Mouse (Mus musculus) G1E (cell line): ENCODE data around the gene Glod4. TPM values are rescaled to one million over a fixed set of nuclear protein-coding genes. Genes with fewer than 3 reads are reported as not detected.
A peak's percentile ranks its signal among the peaks of the same experiment; 100 is the strongest.

Source experiments
- ATAC-seq: 2 replicates; pipeline ENCODE4 v1.8.0; 2016; ENCODE audit warnings: mild to moderate bottlenecking; ENCODE audit not compliant: insufficient number of reproducible peaks, poor library complexity, low FRiP score, severe bottlenecking; ENCODE audit errors: extremely low read depth
- DNase-seq: peaks from one replicate; pipeline ENCODE4 v3.0.0; 2012; ENCODE audit warnings: low spot score
- H3K27me3 ChIP-seq: 2 replicates; pipeline ENCODE4 v1.6.1; 2012; ENCODE audit warnings: mild to moderate bottlenecking, low read length, inconsistent platforms; ENCODE audit not compliant: insufficient read depth
- H3K36me3 ChIP-seq: replicated peaks from 2 replicates; pipeline ENCODE3; 2012; ENCODE audit warnings: mild to moderate bottlenecking, inconsistent platforms
- H3K4me1 ChIP-seq: 2 replicates; pipeline ENCODE4 v1.6.1; 2012; ENCODE audit warnings: low read depth, low read length, inconsistent platforms, mixed read lengths; ENCODE audit not compliant: insufficient read depth
- H3K4me3 ChIP-seq: 2 replicates; pipeline ENCODE4 v1.5.1; 2012; ENCODE audit warnings: low read depth, mild to moderate bottlenecking, inconsistent platforms, low read length, moderate library complexity, mixed read lengths
- H3K9me3 ChIP-seq: replicated peaks from 2 replicates; pipeline ENCODE4 v1.6.1; 2012; ENCODE audit warnings: inconsistent platforms
- CTCF ChIP-seq: IDR thresholded peaks from 2 replicates; pipeline ENCODE4 v1.5.1; 2012; ENCODE audit warnings: low read depth, low read length, inconsistent platforms, mixed read lengths
- GATA1 ChIP-seq: IDR thresholded peaks from 2 replicates; pipeline ENCODE4 v1.6.1; 2012; ENCODE audit warnings: borderline replicate concordance, low read length, inconsistent platforms, mixed read lengths
- GATA2 ChIP-seq: IDR thresholded peaks from 2 replicates; pipeline ENCODE4 v1.6.1; 2012; ENCODE audit warnings: low read depth, low read length, inconsistent platforms, borderline replicate concordance
- POLR2AphosphoS5 ChIP-seq: IDR thresholded peaks from 2 replicates; pipeline ENCODE4 v1.6.1; 2012; ENCODE audit warnings: low read depth, low read length, inconsistent platforms; ENCODE audit not compliant: insufficient replicate concordance
- TAL1 ChIP-seq: conservative IDR thresholded peaks from 2 replicates; pipeline ENCODE4 v1.6.1; 2012; ENCODE audit warnings: low read depth, low read length, inconsistent platforms, mixed read lengths
- polyA plus RNA-seq: library from polyadenylated mRNA; stranded (reverse); fragments of >175 nt; gene quantifications from 2 replicates; pipeline ENCODE4 v1.2.3, GENCODE M21; 2012
- total RNA-seq, 2 experiments: library from RNA; stranded (forward) in 1 of 2; stranded (reverse) in 1 of 2; fragments of 200-1000 nt in 1 of 2; fragments of >200 nt in 1 of 2; fragmentation: Nextera tagmentation in 1 of 2; gene quantifications; 2 replicates each; pipeline ENCODE4 v1.2.3; 2014 to 2017

Glod4 gene
- 61.4 and 62.4 TPM in 2 replicates for total RNA-seq (2014; fragmentation: Nextera tagmentation)
- 155 and 168 TPM in 2 replicates for total RNA-seq (2017)
- polyA plus RNA-seq: 5.6 and 5.8 TPM in 2 replicates

DNA sequence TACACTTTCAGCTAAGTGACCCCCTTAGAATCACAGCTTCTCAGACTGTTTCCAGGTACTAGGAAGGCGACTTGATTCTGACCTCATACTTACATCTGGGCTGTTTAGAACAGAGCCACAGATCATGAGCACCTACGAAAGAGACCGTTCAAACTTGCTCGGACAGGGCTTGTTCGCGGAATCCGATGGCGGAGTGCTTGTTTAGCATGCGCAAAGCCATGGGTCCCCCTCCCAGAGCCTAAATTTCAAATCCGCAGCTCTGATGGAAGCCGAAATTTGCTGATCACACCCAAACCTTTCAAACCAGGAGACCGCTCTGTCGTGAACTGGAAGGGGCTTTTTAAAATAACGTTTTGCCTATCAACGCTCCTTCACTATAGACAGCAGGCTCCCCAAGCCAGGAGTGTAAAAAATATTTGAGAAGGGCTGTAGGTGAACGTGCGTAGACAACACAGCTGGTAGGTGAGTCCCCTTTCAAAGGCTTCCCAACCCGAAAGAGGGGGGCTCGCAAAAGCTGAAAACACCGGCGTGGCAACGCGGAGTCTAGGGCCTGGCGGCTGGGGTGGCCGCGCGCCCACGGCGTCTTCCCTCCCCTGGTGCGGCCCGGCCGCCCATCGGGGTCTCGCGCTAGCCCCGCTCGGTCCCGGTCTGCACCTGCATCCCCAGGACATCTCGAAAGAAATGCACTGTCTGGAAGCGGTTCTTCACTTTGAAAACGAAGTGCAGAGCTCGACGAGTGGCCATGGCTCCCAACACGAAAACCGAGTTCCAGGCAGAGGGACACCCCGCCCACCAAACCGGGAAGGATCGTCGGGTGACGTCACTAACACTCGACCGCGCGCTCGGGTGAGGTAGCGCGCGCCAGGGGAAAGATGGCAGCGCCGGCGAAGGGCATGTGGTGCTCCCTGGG, at the start of gene Glod4, which contains the start of gene Mrm3:
Gene Glod4 (minus strand): TSS at position 825 of the 910 bp plus-strand sequence.
Gene Mrm3 (plus strand): TSS at position 815 of the 910 bp plus-strand sequence.
- peaks cover 61% of the 10 kb centered on the region for H3K36me3 ChIP-seq
- ATAC-seq (peak; percentile 70), DNase-seq (peak; percentile 92)
- no peak for TF ChIP-seq TAL1
- TF ChIP-seq GATA1: no peak
- no peak for TF ChIP-seq GATA2
- peak within 1 kb of the TSS; percentile 97 for H3K4me3 ChIP-seq
- H3K27me3 ChIP-seq: no peaks in the 10 kb centered on the region
- H3K4me1 ChIP-seq: peaks cover 28% of the 10 kb centered on the region
- no peaks in the 10 kb centered on the region for H3K9me3 ChIP-seq

DNA sequence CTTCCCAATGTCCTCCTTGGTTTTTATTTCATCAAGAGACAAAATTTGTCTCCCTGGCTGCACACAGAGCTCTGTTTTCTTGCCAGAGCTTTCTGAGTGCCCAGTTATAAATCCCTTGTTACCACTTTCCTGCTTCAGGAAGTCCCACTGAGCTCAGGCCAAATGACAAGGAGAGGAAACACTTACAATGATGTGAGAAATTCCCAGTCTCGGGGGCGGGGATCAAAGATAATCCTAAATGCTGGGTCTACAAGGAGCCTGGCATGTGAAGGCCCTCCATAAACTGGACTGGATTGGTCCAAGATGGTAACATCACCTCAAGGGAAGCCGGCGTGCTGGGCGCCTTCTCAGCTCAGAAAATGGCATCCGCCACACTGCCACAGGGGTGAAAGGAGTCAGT, 49.3 kb upstream of the Glod4 start:
- Histone ChIP-seq H3K36me3 (no peaks in the 10 kb centered on the region), H3K9me3 (no peaks in the 10 kb centered on the region), H3K4me1 (no peaks in the 10 kb centered on the region), H3K27me3 (peaks cover 23% of the 10 kb centered on the region), H3K4me3 (no peak overlapping the region)
- no peak for TF ChIP-seq GATA2
- TF ChIP-seq GATA1: no peak
- no peak for TF ChIP-seq CTCF
- TF ChIP-seq TAL1: no peak
- no peak for TF ChIP-seq POLR2AphosphoS5
- DNase-seq (no peak), ATAC-seq (no peak)

DNA sequence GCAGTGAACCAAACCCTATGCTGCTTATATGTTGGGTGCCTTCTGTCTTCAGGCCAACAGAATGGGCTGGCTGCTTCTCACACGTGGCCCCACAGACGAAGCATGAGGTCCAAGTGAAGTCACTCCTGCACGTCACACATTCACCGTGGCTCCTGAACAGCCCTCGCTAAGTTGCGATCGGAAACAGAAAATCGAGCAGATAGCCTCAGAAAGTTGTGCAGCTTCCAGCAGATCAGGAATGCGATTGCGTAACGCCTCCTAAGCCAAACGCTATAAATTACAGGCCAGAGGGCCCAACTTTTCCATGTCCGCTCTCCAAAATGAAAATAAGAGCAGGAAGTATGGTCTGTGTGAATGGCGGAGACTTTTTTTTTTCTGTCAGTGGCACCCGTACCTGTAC, 48.9 kb upstream of the Glod4 start:
- TF ChIP-seq GATA2 (no peak), POLR2AphosphoS5 (no peak), GATA1 (no peak)
- no peak for ATAC-seq
- Histone ChIP-seq H3K9me3 (no peaks in the 10 kb centered on the region), H3K36me3 (no peaks in the 10 kb centered on the region), H3K4me3 (no peak overlapping the region), H3K27me3 (peaks cover 22% of the 10 kb centered on the region), H3K4me1 (no peaks in the 10 kb centered on the region)
- no peak for DNase-seq

DNA sequence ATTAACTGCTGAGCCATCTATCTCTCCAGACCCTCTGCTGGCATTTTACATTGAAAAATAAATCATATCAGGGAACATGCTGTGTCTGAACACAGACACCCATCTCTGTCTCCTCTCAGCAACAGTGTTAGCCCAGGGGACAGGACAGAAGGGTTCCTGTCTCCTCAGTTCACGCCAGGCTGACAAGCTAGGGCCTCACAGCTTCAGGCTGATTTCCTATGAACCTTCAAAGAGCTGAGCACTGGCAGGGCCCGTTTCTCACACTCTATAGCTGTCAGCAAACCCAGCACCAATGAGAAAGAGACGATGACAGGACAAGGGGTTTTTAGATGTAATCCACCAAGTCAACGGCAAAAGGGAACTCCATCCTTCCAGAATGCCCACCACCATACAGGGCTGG, 48.4 kb upstream of the Glod4 start:
- H3K27me3 ChIP-seq: peaks cover 26% of the 10 kb centered on the region
- no peaks in the 10 kb centered on the region for H3K4me1 ChIP-seq
- H3K9me3 ChIP-seq: no peaks in the 10 kb centered on the region
- no peaks in the 10 kb centered on the region for H3K36me3 ChIP-seq
- DNase-seq (no peak), ATAC-seq (no peak)
- no peak for TF ChIP-seq TAL1
- no peak overlapping the region for H3K4me3 ChIP-seq

DNA sequence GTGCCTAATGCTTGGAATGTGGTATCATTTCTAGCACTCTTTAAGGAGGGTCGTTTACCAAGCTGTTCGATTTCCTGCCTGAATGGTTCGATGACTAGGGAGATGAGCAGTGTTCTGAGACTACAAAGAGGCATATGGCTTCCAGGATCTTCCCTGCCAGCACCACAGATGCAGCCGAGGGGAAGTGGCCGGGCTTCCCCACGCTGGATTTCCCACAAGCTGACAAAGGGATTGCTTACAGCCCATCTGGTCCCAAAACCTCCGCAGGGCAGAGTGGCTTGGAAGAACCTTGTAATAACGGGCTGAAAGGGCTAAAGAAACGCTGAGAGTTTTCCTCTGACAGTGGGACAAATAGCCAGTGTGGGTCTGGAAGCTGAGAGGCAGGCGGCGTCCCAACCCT, 46.8 kb upstream of the Glod4 start:
- Histone ChIP-seq H3K9me3 (no peaks in the 10 kb centered on the region), H3K36me3 (no peaks in the 10 kb centered on the region), H3K4me1 (no peaks in the 10 kb centered on the region), H3K4me3 (no peak overlapping the region), H3K27me3 (peaks cover 25% of the 10 kb centered on the region)
- ATAC-seq: no peak
- DNase-seq: no peak
- no peak for TF ChIP-seq TAL1
- no peak for TF ChIP-seq POLR2AphosphoS5
- no peak for TF ChIP-seq CTCF
- no peak for TF ChIP-seq GATA2
- TF ChIP-seq GATA1: no peak

DNA sequence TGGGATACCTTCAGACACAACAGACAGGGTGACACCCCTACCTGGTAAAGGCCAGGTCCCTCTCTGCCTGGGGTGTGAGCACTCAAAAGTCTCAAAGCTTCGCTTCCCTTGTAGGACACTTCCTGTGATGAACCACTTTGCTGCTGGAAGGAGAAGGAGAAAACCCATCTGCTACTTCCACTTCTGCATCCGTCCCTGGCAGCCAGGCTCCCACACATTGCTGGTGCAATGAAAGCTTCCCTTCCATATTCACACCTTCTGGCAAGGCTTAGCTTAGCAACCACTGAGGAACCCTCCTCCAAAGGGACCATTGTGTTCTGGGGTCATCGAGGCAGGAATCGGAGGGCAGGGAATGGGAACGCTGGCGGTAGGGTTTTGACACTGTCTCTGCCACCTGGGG, 45.1 kb upstream of the Glod4 start:
- no peak for DNase-seq
- ATAC-seq: no peak
- Histone ChIP-seq H3K9me3 (no peaks in the 10 kb centered on the region), H3K4me3 (no peak overlapping the region), H3K27me3 (peaks cover 14% of the 10 kb centered on the region), H3K4me1 (no peaks in the 10 kb centered on the region), H3K36me3 (no peaks in the 10 kb centered on the region)
- no peak for TF ChIP-seq GATA2
- no peak for TF ChIP-seq POLR2AphosphoS5
- no peak for TF ChIP-seq TAL1
- no peak for TF ChIP-seq GATA1
- no peak for TF ChIP-seq CTCF

DNA sequence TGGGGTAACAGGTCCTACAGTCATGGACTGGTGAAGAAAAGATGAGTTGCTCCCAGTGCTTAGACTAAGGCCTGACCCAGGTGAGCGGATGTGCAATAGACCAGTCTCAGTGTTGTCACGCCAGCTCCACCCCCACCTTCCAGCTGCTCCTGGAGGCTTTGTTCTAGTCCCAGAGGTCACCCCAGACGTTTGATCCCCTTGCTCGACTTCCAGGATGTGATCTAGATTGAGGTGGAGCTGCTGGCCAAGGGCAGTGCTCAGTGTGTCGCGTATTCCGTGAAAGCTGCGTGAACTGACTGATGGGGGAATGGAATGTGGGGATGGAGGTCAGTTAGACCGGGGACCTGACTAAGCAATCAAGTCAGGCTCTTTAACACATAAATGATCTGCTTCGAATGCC, 43.8 kb upstream of the Glod4 start:
- DNase-seq (no peak), ATAC-seq (no peak)
- Histone ChIP-seq H3K4me1 (no peaks in the 10 kb centered on the region), H3K27me3 (peaks cover 14% of the 10 kb centered on the region), H3K36me3 (no peaks in the 10 kb centered on the region), H3K9me3 (no peaks in the 10 kb centered on the region), H3K4me3 (no peak overlapping the region)
- TF ChIP-seq POLR2AphosphoS5 (no peak), GATA2 (no peak), GATA1 (no peak), TAL1 (no peak), CTCF (no peak)
